Comparison of ENCODE assay signal across 11 mouse cellular contexts in genomic region chr11:22628979-22629378, GRCm38 (mm10).
DNase-seq lines count a peak whose midpoint lies in the region; TF ChIP-seq lines count a peak whose summit lies in the region.
"Had no signal": no experiment of that assay in that cellular context is flagged by ENCODE, and none has a peak within 500 bp of the region (broad histone marks: within the 10 kb centered on the region; RNA-seq: fewer than 3 reads in every experiment).

No protein-coding gene starts in this region.

- WGBS in heart, embryonic 10.5 days, result 73% methylated on average over 5 of the region's 5 CpGs
- WGBS in small intestine, adult 2 months, result 69% methylated on average over 5 of the region's 5 CpGs

- no peaks in the 10 kb centered on the region for H3K27me3 ChIP-seq in heart, embryonic 10.5 days (ENCODE audit: insufficient read depth, poor library complexity, severe bottlenecking)
- no peaks in the 10 kb centered on the region for H3K27me3 ChIP-seq in small intestine, adult 2 months (ENCODE audit: control insufficient read depth, insufficient read depth, low read length)
- H3K27me3 ChIP-seq: CH12.LX had no signal

- DNase-seq in kidney, adult 18-20 months, result peak; percentile 23
- no peak for DNase-seq in kidney, adult 8-10 months
- no peak for DNase-seq in heart, embryonic 10.5 days (ENCODE audit: low spot score)
- DNase-seq in kidney, postnatal 10 days, result peak; percentile 63
- no peak for DNase-seq in spleen, postnatal 14 days (ENCODE audit: low spot score in 2 of 2)
- no peak for DNase-seq in embryo, embryonic 10.5 days (ENCODE audit: low spot score)
- no peak for DNase-seq in cerebellum, adult 11-12 months
- DNase-seq: layer of hippocampus, adult 9-11 months; midbrain, embryonic 14.5 days had no signal

- peak overlapping the region; percentile 88 for H3K27ac ChIP-seq in heart, embryonic 10.5 days
- H3K27ac ChIP-seq in small intestine, adult 2 months (ENCODE audit: insufficient read depth, low read depth, low read length), result peak overlapping the region; percentile 87

- TF ChIP-seq CTCF in small intestine, adult 2 months (IDR thresholded peaks at IDR 0.05; ENCODE audit: extremely low read depth, insufficient read length, insufficient replicate concordance, low read depth, low read length), result no peak

- H3K4me3 ChIP-seq in heart, embryonic 10.5 days, result no peak overlapping the region
- no peak overlapping the region for H3K4me3 ChIP-seq in small intestine, adult 2 months (ENCODE audit: low read depth, low read length)

- no peak for TF ChIP-seq POLR2A in small intestine, adult 2 months (IDR thresholded peaks at IDR 0.05; ENCODE audit: low read depth, low read length)

- no peaks in the 10 kb centered on the region for H3K9me3 ChIP-seq in heart, embryonic 10.5 days

- peaks cover 39% of the 10 kb centered on the region for H3K4me1 ChIP-seq in heart, embryonic 10.5 days
- peaks cover 14% of the 10 kb centered on the region for H3K4me1 ChIP-seq in small intestine, adult 2 months (ENCODE audit: control insufficient read depth, insufficient read depth, insufficient read length, low read length)

- no peaks in the 10 kb centered on the region for H3K36me3 ChIP-seq in heart, embryonic 10.5 days
- no peaks in the 10 kb centered on the region for H3K36me3 ChIP-seq in small intestine, adult 2 months (ENCODE audit: control insufficient read depth, insufficient read depth, low read length)

Comparison
In these comparisons a context has a peak if more than half of its experiments do, and no peak if none do; other contexts are left out.
1. DNase-seq: peak in kidney, adult 18-20 months (single experiment) and kidney, postnatal 10 days (single experiment); none in kidney, adult 8-10 months (0 of 2), heart, embryonic 10.5 days (single experiment), spleen, postnatal 14 days (0 of 2), embryo, embryonic 10.5 days (single experiment) and cerebellum, adult 11-12 months (single experiment).